Mouse (Mus musculus) kidney, embryonic 16.5 days (tissue): ENCODE results near the gene Gm38431. TPM values are rescaled to one million over a fixed set of nuclear protein-coding genes. Genes with fewer than 3 reads are reported as not detected.

Experiments used
- ATAC-seq: fragments of 200-750 bp; cut with Nextera tagmentation; 2 replicates; pipeline ENCODE4 v1.8.0; 2017; ENCODE audit warnings: moderate TSS enrichment; ENCODE audit not compliant: low FRiP score, low TSS enrichment
- H3K27ac ChIP-seq: fragments of 300-500 bp; sonication (generic); 2 replicates; pipeline ENCODE4 v1.5.1; 2014; ENCODE audit warnings: low read length
- H3K27me3 ChIP-seq: fragments of 300-500 bp; sonication (generic); 2 replicates; pipeline ENCODE4 v1.6.1; 2014; ENCODE audit warnings: low read length, control low read depth, mixed read lengths; ENCODE audit not compliant: insufficient read depth
- H3K36me3 ChIP-seq: fragments of 300-500 bp; sonication (generic); 2 replicates; pipeline ENCODE4 v1.6.1; 2014; ENCODE audit warnings: low read length, control low read depth, mixed read lengths; ENCODE audit not compliant: insufficient read depth
- H3K4me1 ChIP-seq: fragments of 300-500 bp; sonication (generic); 2 replicates; pipeline ENCODE4 v1.6.1; 2014; ENCODE audit warnings: low read length, control low read depth, mixed read lengths; ENCODE audit not compliant: insufficient read depth
- H3K4me2 ChIP-seq: fragments of 300-500 bp; sonication (generic); replicated peaks from 2 replicates; pipeline ENCODE4 v1.6.1; 2014; ENCODE audit warnings: low read depth, low read length
- H3K4me3 ChIP-seq: fragments of 300-500 bp; sonication (generic); 2 replicates; pipeline ENCODE4 v1.5.1; 2014; ENCODE audit warnings: mild to moderate bottlenecking, low read length
- H3K9ac ChIP-seq: fragments of 300-500 bp; sonication (generic); replicated peaks from 2 replicates; pipeline ENCODE4 v1.6.1; 2014; ENCODE audit warnings: low read length
- H3K9me3 ChIP-seq: fragments of 300-500 bp; sonication (generic); 2 replicates; pipeline ENCODE4 v1.6.1; 2016; ENCODE audit warnings: low read length, control low read depth
- WGBS: fragments of 180-500 bp; shearing (Covaris S2); extraction: QIAGEN DNeasy Blood & Tissue Kit; methylation state at CpG from one replicate; pipeline ENCODE4 v1.1.7; 2014; 5-methylcytosine and 5-hydroxymethylcytosine counted together
- polyA plus RNA-seq: library from polyadenylated mRNA; unstranded; fragments of >200 nt; fragmentation: Nextera tagmentation; extraction: Ambion mirVana; gene quantifications from 2 replicates; pipeline ENCODE4 v1.2.1, GENCODE M21; 2015

The Gm38431 gene
- polyA plus RNA-seq, 1 experiment from 2014 or later, result 3.7 TPM

GRCm38 (mm10) chr9:21090537-21090936 lies 1.3 kb downstream of the Gm38431 start:
- H3K27ac ChIP-seq, result no peak overlapping the region
- peaks cover 13% of the 10 kb centered on the region for H3K4me1 ChIP-seq
- peak overlapping the region; percentile 95 for H3K4me2 ChIP-seq
- no peak for ATAC-seq
- no peaks in the 10 kb centered on the region for H3K27me3 ChIP-seq
- peak overlapping the region; percentile 89 for H3K9ac ChIP-seq
- peaks cover 39% of the 10 kb centered on the region for H3K36me3 ChIP-seq
- peak overlapping the region; percentile 83 for H3K4me3 ChIP-seq
- WGBS, result 92% methylated on average over 1 of the region's 1 CpGs
- no peaks in the 10 kb centered on the region for H3K9me3 ChIP-seq

DNA sequence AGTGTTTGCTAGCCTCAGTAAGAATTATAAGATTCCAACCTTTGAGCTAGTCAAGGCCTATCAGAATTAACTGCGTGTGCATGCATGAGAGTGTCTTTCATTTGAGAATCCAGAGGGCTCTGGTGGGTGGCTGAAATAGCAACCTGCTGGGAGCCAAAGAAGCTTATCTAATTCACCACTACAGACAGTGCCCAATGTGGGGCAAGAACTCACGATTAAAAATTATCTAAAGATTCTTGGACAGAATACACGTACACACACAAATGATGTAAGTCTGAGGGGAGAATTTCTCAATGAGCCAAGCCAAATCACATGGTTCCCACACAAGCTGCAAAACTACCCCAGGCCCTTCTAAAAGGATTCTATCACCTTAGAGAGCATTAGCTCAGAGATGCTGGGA lies 8.5 kb downstream of the Gm38431 start:
- 91% methylated on average over 3 of the region's 3 CpGs for WGBS
- ATAC-seq, result no peak

GRCm38 (mm10) chr9:21081127-21081526 lies 10.7 kb downstream of the Gm38431 start:
- Histone ChIP-seq H3K27me3 (no peaks in the 10 kb centered on the region), H3K9me3 (no peaks in the 10 kb centered on the region), H3K4me1 (no peaks in the 10 kb centered on the region), H3K4me3 (no peak overlapping the region), H3K27ac (no peak overlapping the region), H3K36me3 (peaks cover 85% of the 10 kb centered on the region), H3K9ac (no peak overlapping the region), H3K4me2 (no peak overlapping the region)
- WGBS, result 87% methylated on average over 9 of the region's 9 CpGs
- ATAC-seq, result no peak

More for the DNA sequence above, 8.5 kb downstream of the Gm38431 start:
- Histone ChIP-seq H3K27ac (no peak overlapping the region), H3K4me1 (no peaks in the 10 kb centered on the region), H3K9ac (no peak overlapping the region), H3K4me3 (no peak overlapping the region), H3K9me3 (no peaks in the 10 kb centered on the region), H3K27me3 (no peaks in the 10 kb centered on the region), H3K36me3 (peaks cover 85% of the 10 kb centered on the region), H3K4me2 (no peak overlapping the region)

- H3K9me3 ChIP-seq, result no peaks in the 10 kb centered on the region
- WGBS, result 95% methylated on average over 3 of the region's 3 CpGs
- no peak overlapping the region for H3K27ac ChIP-seq
- no peak overlapping the region for H3K4me2 ChIP-seq
- no peak overlapping the region for H3K9ac ChIP-seq
- no peaks in the 10 kb centered on the region for H3K27me3 ChIP-seq
- H3K36me3 ChIP-seq, result peaks cover 57% of the 10 kb centered on the region
- peaks cover 10% of the 10 kb centered on the region for H3K4me1 ChIP-seq
- H3K4me3 ChIP-seq, result no peak overlapping the region
- no peak for ATAC-seq
Measured at GRCm38 (mm10) chr9:21075625-21076024, 16.2 kb downstream of the Gm38431 start.

DNA sequence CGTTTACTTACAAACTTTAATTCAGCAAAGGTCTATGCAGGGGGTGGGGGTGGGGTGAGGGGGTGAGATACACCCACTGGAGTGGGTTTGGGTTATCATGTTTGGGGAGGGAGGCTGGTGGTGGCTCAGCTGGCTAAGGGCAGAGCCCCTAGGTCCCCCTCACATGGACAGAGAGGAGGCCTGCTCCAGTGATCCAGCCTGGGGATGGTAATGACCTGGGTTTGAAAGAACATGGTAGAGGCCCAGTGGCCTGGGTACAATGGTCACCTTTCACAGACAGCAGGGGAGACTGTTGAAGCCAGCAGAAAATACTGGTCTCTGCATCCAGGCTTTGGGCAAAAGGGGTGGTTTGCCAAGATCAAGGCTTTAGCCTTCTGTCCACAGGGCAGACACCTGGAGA lies 17.6 kb downstream of the Gm38431 start:
- ATAC-seq, result no peak
- H3K9ac ChIP-seq, result no peak overlapping the region; the same call in 1 of the 2 replicates
- no peak overlapping the region for H3K4me3 ChIP-seq
- no peaks in the 10 kb centered on the region for H3K27me3 ChIP-seq
- no peak overlapping the region for H3K27ac ChIP-seq
- H3K36me3 ChIP-seq, result peaks cover 49% of the 10 kb centered on the region
- no peak overlapping the region for H3K4me2 ChIP-seq
- WGBS, result 82% methylated on average over 1 of the region's 1 CpGs
- no peaks in the 10 kb centered on the region for H3K9me3 ChIP-seq
- H3K4me1 ChIP-seq, result peaks cover 10% of the 10 kb centered on the region

DNA sequence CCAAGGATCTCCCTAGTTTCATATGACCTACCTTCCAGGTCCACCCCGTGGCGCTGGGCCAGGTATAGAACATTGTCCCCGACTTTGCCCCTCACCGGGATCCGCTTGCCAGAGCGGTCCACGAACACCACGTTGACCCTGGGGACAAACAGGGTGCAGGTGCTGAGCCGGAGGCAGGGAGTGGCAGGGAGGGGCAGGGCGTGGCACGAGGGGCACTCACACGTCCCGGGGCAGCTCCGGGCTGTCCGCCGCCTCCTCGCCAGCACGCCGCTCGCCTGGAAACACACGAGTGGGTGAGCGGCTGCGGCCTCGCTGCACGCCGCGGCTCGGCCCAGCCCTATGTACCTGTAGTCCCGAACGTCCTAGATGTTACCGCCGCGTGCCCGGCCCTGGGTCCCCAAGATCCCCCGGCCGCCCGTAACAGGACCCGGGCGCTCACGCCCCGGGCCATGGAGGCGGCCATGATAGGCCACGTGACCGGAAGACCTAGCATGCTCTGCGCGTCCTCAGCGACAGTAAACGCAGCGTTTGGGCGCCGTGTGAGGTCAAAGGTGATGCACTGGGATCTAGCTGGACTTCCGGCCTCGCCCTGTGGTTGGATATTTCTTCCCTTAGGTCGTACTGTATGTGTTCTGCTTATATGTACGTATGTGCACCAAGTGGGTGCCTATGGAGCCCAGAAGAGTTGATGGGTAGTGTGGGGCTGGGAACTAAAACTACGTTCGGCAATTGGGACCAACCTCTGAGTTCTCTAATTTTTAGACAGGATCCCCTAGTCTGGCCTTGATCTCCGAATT lies 18.6 kb downstream of the Gm38431 start, which contains the start of the genes Gm49373 and Fdx1l:
Gm49373 (minus strand) TSS at position 53 of the 797 bp plus-strand sequence.
Fdx1l (minus strand) TSS at position 571 of the 797 bp plus-strand sequence.
- no peaks in the 10 kb centered on the region for H3K27me3 ChIP-seq
- ATAC-seq, result peak; percentile 94
- H3K4me2 ChIP-seq, result peak within 1 kb of the TSS; percentile 83
- H3K4me1 ChIP-seq, result peaks cover 10% of the 10 kb centered on the region
- peak within 1 kb of the TSS; percentile 89 for H3K9ac ChIP-seq
- peak within 1 kb of the TSS; percentile 87 for H3K4me3 ChIP-seq
- H3K27ac ChIP-seq, result peak within 1 kb of the TSS; percentile 76
- H3K9me3 ChIP-seq, result no peaks in the 10 kb centered on the region
- 2% methylated on average over 58 of the region's 58 CpGs for WGBS
- H3K36me3 ChIP-seq, result peaks cover 41% of the 10 kb centered on the region

DNA sequence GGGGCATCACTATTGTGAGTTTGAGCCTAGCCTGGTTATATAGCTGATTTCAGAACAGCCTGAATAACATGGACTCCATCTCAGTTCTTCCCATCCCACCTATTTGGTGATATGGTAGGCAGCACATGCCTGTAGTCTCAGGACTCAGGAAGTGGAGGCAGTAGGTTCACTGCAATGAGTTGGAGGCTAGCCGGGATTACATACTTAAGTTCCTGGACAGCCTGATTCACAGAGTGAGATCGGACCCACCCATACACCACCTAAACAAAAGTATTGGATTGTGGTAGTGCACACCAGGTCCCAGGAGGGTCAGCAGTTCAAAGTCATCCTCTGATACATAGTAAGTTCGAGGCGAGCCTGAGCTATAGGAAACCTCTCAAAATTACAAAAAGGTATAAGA lies 19.2 kb downstream of the Gm38431 start:
- 7% methylated on average over 4 of the region's 4 CpGs for whole genome bisulfite sequencing
- Histone ChIP-seq H3K36me3 (peaks cover 39% of the 10 kb centered on the region), H3K9ac (peak overlapping the region; percentile 89), H3K27me3 (no peaks in the 10 kb centered on the region), H3K4me2 (peak overlapping the region; percentile 83), H3K4me3 (peak overlapping the region; percentile 87), H3K27ac (peak overlapping the region; percentile 76; the same call in 1 of the 2 replicates), H3K9me3 (no peaks in the 10 kb centered on the region), H3K4me1 (peaks cover 10% of the 10 kb centered on the region)
- 0 out of 2 replicates have a peak, but pooled peaks have one; percentile 8 for ATAC-seq

GRCm38 (mm10) chr9:21067006-21067684 lies 24.7 kb downstream of the Gm38431 start, which contains the start of gene Zglp1:
Gene Zglp1 (minus strand): TSS chr9:21067093.
- H3K27me3 ChIP-seq, result no peaks in the 10 kb centered on the region
- H3K9ac ChIP-seq, result no peak within 1 kb of the TSS
- WGBS, result 90% methylated on average over 27 of the region's 27 CpGs
- H3K27ac ChIP-seq, result no peak within 1 kb of the TSS
- no peak within 1 kb of the TSS for H3K4me3 ChIP-seq
- peaks cover 45% of the 10 kb centered on the region; the same call in 1 of the 2 replicates for H3K36me3 ChIP-seq
- H3K4me1 ChIP-seq, result peaks cover 3% of the 10 kb centered on the region
- no peak within 1 kb of the TSS for H3K4me2 ChIP-seq
- no peaks in the 10 kb centered on the region for H3K9me3 ChIP-seq
- ATAC-seq, result no peak

DNA sequence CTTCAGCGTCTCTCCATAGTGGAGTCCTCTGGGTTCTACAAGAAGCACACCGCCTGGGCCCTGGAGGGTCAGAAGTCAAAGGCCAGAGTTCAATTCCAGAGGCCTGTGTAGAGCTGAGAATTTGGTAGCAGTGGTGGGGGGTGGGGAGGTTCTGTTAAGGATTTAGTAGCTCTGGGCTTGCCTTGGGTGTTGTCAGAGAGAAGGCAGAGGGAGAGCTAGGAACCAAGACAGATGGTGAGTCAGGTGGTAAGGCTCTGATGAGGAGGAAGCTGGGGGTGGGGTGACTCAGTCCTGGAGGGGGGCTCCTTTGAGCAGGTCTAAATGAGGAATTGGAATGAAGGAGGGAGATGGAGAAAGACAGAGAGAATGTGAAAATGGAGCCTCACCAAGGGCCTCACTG lies 28.9 kb downstream of the Gm38431 start:
- ATAC-seq, result no peak
- 86% methylated on average over 2 of the region's 2 CpGs for WGBS
- H3K4me1 ChIP-seq, result no peaks in the 10 kb centered on the region
- H3K27me3 ChIP-seq, result no peaks in the 10 kb centered on the region
- H3K4me3 ChIP-seq, result no peak overlapping the region
- H3K4me2 ChIP-seq, result no peak overlapping the region
- H3K9ac ChIP-seq, result no peak overlapping the region
- no peak overlapping the region for H3K27ac ChIP-seq
- H3K36me3 ChIP-seq, result peaks cover 33% of the 10 kb centered on the region; the same call in 1 of the 2 replicates
- H3K9me3 ChIP-seq, result no peaks in the 10 kb centered on the region
